Mouse (Mus musculus) embryo, embryonic 9.5 days (tissue): ENCODE data around the gene Syce2.
"Not testable (repeated sequence)": the region's sequence is repeated elsewhere in the genome, so short reads cannot be mapped to it uniquely, and the experiment has no call there.

Experiments used
- DNase-seq: peaks from one replicate; pipeline ENCODE4 v3.0.0-alpha.2; 2017; ENCODE audit errors: extremely low spot score

The Syce2 gene

GRCm38 (mm10) chr8:84871376-84872308 lies at the start of gene Syce2:
Gene Syce2, plus strand, starts transcription at chr8:84872111.
- DNase-seq: peak; percentile 83

- DNase-seq: no peak
Observed at GRCm38 (mm10) chr8:84822723-84823122, 49.2 kb upstream of the Syce2 start, which contains the start of gene Dand5. Gene Dand5, minus strand, starts transcription at chr8:84822823.

GRCm38 (mm10) chr8:84823653-84824052 lies 48.3 kb upstream of the Syce2 start:
- DNase-seq: peak; percentile 78

GRCm38 (mm10) chr8:84825636-84826035 lies 46.3 kb upstream of the Syce2 start:
- no peak for DNase-seq

GRCm38 (mm10) chr8:84826518-84826917 lies 45.4 kb upstream of the Syce2 start:
- DNase-seq: not testable (repeated sequence)

GRCm38 (mm10) chr8:84831490-84831889 lies 40.4 kb upstream of the Syce2 start, which contains the start of gene Gadd45gip1:
Gene Gadd45gip1, plus strand, starts transcription at chr8:84831522.
- DNase-seq: no peak

- DNase-seq: peak; percentile 89
Observed at GRCm38 (mm10) chr8:84832034-84832717, 39.7 kb upstream of the Syce2 start.

- DNase-seq: no peak
Observed at GRCm38 (mm10) chr8:84832759-84833742, 38.9 kb upstream of the Syce2 start.

GRCm38 (mm10) chr8:84834002-84834865 lies 37.7 kb upstream of the Syce2 start:
- no peak for DNase-seq

GRCm38 (mm10) chr8:84834866-84835855 lies 36.8 kb upstream of the Syce2 start:
- DNase-seq: no peak

- peak; percentile 61 for DNase-seq
Observed at GRCm38 (mm10) chr8:84837149-84837911, 34.6 kb upstream of the Syce2 start.

- DNase-seq: no peak
Observed at GRCm38 (mm10) chr8:84837912-84838470, 33.9 kb upstream of the Syce2 start.

- no peak for DNase-seq
Observed at GRCm38 (mm10) chr8:84838513-84838912, 33.4 kb upstream of the Syce2 start.

GRCm38 (mm10) chr8:84839411-84839810 lies 32.5 kb upstream of the Syce2 start:
- DNase-seq: no peak

- DNase-seq: no peak
Observed at GRCm38 (mm10) chr8:84839875-84840247, 32.0 kb upstream of the Syce2 start.

GRCm38 (mm10) chr8:84840248-84840999 lies 31.5 kb upstream of the Syce2 start, which contains the start of gene Rad23a:
Gene Rad23a, minus strand, starts transcription at chr8:84840665.
- DNase-seq: peak; percentile 91

- DNase-seq: no peak
Observed at GRCm38 (mm10) chr8:84841514-84841913, 30.4 kb upstream of the Syce2 start.
